Mouse (Mus musculus) stomach, postnatal 0 days (tissue): ENCODE data around the gene Mrps6.

ENCODE experiments used
- CTCF ChIP-seq: IDR thresholded peaks from 2 replicates; pipeline ENCODE4 v1.5.1; 2016; ENCODE audit warnings: antibody characterized with exemption, low read depth, mild to moderate bottlenecking, moderate library complexity
- EP300 ChIP-seq: optimal IDR thresholded peaks from 2 replicates; pipeline ENCODE3; 2016; ENCODE audit warnings: antibody characterized with exemption

DNA sequence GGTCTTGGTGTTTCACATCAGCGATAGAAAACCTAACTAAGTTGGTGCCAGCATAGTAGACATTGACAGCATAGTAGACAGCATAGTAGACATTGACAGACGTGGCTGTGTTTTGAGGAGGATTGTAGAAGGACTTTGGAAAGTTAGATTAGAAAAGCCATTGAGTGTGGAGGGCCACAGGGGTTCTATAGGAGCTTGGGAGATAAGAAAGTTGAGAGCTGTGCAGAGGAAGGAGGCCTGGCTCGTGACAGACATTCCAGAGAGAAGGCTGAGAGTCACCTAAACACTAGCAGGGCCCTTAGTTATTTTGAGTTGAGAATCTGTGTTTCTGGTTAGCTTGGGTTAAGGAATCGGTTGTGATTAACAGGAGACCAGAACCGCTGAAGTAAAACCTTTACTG is 69.6 kb downstream of the Mrps6 start:
- no peak for TF ChIP-seq CTCF
- no peak for TF ChIP-seq EP300
